Mouse (Mus musculus): ENCODE results near the gene Gm8229.
"Not testable (repeated sequence)": the region's sequence is repeated elsewhere in the genome, so short reads cannot be mapped to it uniquely, and the experiment has no call there.

The Gm8229 gene

GRCm38 (mm10) chr14:44365057-44365456 lies at the start of gene Gm8229:
Gene Gm8229 (plus strand): TSS chr14:44365357.
- not testable (repeated sequence) for DNase-seq (ENCODE audit: low read depth, low spot score)

GRCm38 (mm10) chr14:44338484-44338883 lies 26.7 kb upstream of the Gm8229 start, which contains the start of gene Gm5930:
Gene Gm5930 (minus strand): TSS chr14:44338584.
- DNase-seq (ENCODE audit: low read depth, low spot score): not testable (repeated sequence)

- peak; percentile 1 for DNase-seq (ENCODE audit: low read depth, low spot score)
Observed at GRCm38 (mm10) chr14:44361416-44361815, 3.7 kb upstream of the Gm8229 start.

GRCm38 (mm10) chr14:44362301-44362700 lies 2.9 kb upstream of the Gm8229 start:
- peak; percentile 41 for DNase-seq (ENCODE audit: low read depth, low spot score)

GRCm38 (mm10) chr14:44384233-44384632 lies 19.1 kb downstream of the Gm8229 start:
- not testable (repeated sequence) for DNase-seq (ENCODE audit: low read depth, low spot score)

- not testable (repeated sequence) for DNase-seq (ENCODE audit: low read depth, low spot score)
Observed at GRCm38 (mm10) chr14:44410588-44410987, 45.4 kb downstream of the Gm8229 start, which contains the start of gene Gm3371. Gene Gm3371 (minus strand): TSS chr14:44410688.

All from ZHBTc4 (cell line).